Mouse (Mus musculus) limb, embryonic 13.5 days (tissue): ENCODE data around the gene Cdkl1. TPM values are rescaled to one million over a fixed set of nuclear protein-coding genes. Genes with fewer than 3 reads are reported as not detected.

ENCODE experiments used
- ATAC-seq: fragments of 200-750 bp; cut with Nextera tagmentation; 2 replicates; pipeline ENCODE4 v1.8.0; 2017; ENCODE audit warnings: low read depth, moderate number of reproducible peaks, moderate TSS enrichment; ENCODE audit not compliant: low FRiP score
- H3K27ac ChIP-seq: fragments of 300-500 bp; sonication (generic); 2 replicates; pipeline ENCODE4 v1.5.1; 2015; ENCODE audit warnings: inconsistent platforms, mild to moderate bottlenecking, moderate library complexity
- H3K27me3 ChIP-seq: fragments of 300-500 bp; sonication (generic); 2 replicates; pipeline ENCODE4 v1.6.1; 2015; ENCODE audit warnings: mild to moderate bottlenecking, inconsistent platforms
- H3K36me3 ChIP-seq: fragments of 300-500 bp; sonication (generic); 2 replicates; pipeline ENCODE4 v1.6.1; 2015; ENCODE audit warnings: inconsistent platforms, mild to moderate bottlenecking, moderate library complexity
- H3K4me1 ChIP-seq: fragments of 300-500 bp; sonication (generic); 2 replicates; pipeline ENCODE4 v1.6.1; 2015; ENCODE audit warnings: inconsistent platforms
- H3K4me2 ChIP-seq: fragments of 300-500 bp; sonication (generic); replicated peaks from 2 replicates; pipeline ENCODE4 v1.6.1; 2015; ENCODE audit warnings: inconsistent platforms, mild to moderate bottlenecking, moderate library complexity
- H3K4me3 ChIP-seq: fragments of 300-500 bp; sonication (generic); 2 replicates; pipeline ENCODE4 v1.5.1; 2015; ENCODE audit warnings: moderate library complexity, mild to moderate bottlenecking, inconsistent platforms
- H3K9ac ChIP-seq: fragments of 300-500 bp; sonication (generic); 2 replicates; pipeline ENCODE4 v1.6.1; 2015; ENCODE audit warnings: mild to moderate bottlenecking, inconsistent platforms
- H3K9me3 ChIP-seq: fragments of 300-500 bp; sonication (generic); 2 replicates; pipeline ENCODE4 v1.6.1; 2016; ENCODE audit warnings: inconsistent platforms
- WGBS: fragments of 180-500 bp; shearing (Covaris S2); methylation state at CpG from one replicate; pipeline ENCODE4 v1.1.7; 2015; 5-methylcytosine and 5-hydroxymethylcytosine counted together
- polyA plus RNA-seq: library from polyadenylated mRNA; unstranded; fragments of >200 nt; fragmentation: Nextera tagmentation; extraction: Ambion mirVana; gene quantifications from 2 replicates; pipeline ENCODE4 v1.2.1, GENCODE M21; 2015

Gene Cdkl1
- polyA plus RNA-seq, 1 experiment from 2014 or later: 1.2 TPM

GRCm38 (mm10) chr12:69759267-69759885 is 31.7 kb downstream of the Cdkl1 start:
- no peaks in the 10 kb centered on the region for H3K27me3 ChIP-seq
- no peaks in the 10 kb centered on the region for H3K9me3 ChIP-seq
- no peaks in the 10 kb centered on the region for H3K36me3 ChIP-seq
- WGBS: 32% methylated on average over 7 of the region's 7 CpGs
- peak overlapping the region; percentile 56 for H3K4me2 ChIP-seq
- no peak overlapping the region for H3K4me3 ChIP-seq
- H3K4me1 ChIP-seq: peaks cover 34% of the 10 kb centered on the region
- no peak overlapping the region for H3K27ac ChIP-seq
- ATAC-seq: peak; percentile 28; the same call in 1 of the 2 replicates
- no peak overlapping the region for H3K9ac ChIP-seq

GRCm38 (mm10) chr12:69758221-69759185 is 32.6 kb downstream of the Cdkl1 start:
- Histone ChIP-seq H3K4me2 (peak overlapping the region; percentile 56), H3K4me3 (peak overlapping the region; percentile 18), H3K27ac (no peak overlapping the region), H3K27me3 (no peaks in the 10 kb centered on the region), H3K36me3 (no peaks in the 10 kb centered on the region), H3K9ac (no peak overlapping the region), H3K9me3 (no peaks in the 10 kb centered on the region), H3K4me1 (peaks cover 34% of the 10 kb centered on the region)
- ATAC-seq: 0 out of 2 replicates have a peak, but pooled peaks have one; percentile 52
- 7% methylated on average over 22 of the region's 22 CpGs for WGBS

DNA sequence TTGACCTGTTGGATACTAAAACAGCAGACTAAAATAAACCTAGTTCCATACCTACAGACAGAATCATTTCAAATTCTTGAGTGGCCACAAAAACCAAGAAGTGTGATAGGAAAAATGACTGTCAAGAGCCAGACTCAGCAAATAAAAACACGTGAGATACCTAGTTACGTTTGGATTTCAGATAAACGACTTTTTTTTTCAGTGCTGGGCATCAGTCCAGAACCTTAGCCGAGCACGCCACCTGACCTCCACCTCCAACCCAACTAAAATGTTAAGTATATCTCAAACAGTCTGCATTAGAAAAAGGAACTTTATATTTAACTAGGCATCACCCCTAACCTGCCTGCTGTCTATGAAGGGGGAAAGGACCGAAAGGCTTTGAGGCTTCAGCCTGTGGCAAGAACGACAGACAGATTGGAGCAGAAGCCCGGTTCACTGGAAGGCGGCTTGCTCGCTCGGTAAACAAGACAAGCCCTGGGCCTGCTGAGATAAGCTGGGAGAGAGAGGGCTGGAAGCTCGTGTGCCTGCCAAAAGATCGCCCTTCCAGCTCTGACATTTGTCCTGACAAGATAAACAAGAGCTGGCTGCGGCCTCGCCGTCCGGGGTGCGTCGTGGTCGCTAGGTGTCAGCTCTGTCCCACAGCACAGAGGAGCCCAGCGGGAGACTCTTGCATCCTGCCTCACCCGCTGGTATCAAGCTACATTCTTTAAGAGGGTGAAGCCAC is 33.5 kb downstream of the Cdkl1 start:
- H3K27me3 ChIP-seq: no peaks in the 10 kb centered on the region
- H3K4me1 ChIP-seq: peaks cover 34% of the 10 kb centered on the region
- H3K9ac ChIP-seq: no peak overlapping the region
- peak overlapping the region; percentile 6; the same call in 1 of the 2 replicates for H3K27ac ChIP-seq
- H3K36me3 ChIP-seq: no peaks in the 10 kb centered on the region
- peak; percentile 66; the same call in 1 of the 2 replicates for ATAC-seq
- peak overlapping the region; percentile 56 for H3K4me2 ChIP-seq
- 14% methylated on average over 22 of the region's 22 CpGs for WGBS
- H3K9me3 ChIP-seq: no peaks in the 10 kb centered on the region
- H3K4me3 ChIP-seq: no peak overlapping the region

- H3K4me2 ChIP-seq: no peak overlapping the region
- no peak overlapping the region for H3K9ac ChIP-seq
- peaks cover 46% of the 10 kb centered on the region for H3K4me1 ChIP-seq
- no peak for ATAC-seq
- WGBS: 75% methylated on average over 5 of the region's 5 CpGs
- no peaks in the 10 kb centered on the region for H3K27me3 ChIP-seq
- H3K9me3 ChIP-seq: no peaks in the 10 kb centered on the region
- H3K27ac ChIP-seq: no peak overlapping the region
- H3K4me3 ChIP-seq: no peak overlapping the region
- no peaks in the 10 kb centered on the region for H3K36me3 ChIP-seq
Observed at GRCm38 (mm10) chr12:69756015-69756414, 35.1 kb downstream of the Cdkl1 start.

DNA sequence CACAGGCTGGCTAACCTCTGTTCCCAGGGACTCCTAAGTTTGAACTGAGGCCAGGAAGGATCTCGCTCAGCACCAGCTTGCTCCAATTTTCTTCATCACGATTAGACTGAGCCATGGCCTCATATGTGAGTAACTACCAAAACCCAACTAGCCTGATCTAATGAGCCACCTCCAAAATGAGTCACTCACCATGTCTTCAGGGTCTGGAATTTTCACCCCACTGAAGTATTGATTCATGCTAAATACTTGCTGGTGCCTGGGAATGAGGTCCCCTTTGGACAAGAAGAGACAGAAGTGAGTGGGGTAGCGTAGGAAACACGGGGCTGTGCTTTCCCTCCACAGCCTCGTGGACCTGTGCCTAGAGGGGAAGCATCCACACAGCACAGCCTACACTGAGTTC is 37.1 kb downstream of the Cdkl1 start:
- no peak overlapping the region for H3K27ac ChIP-seq
- no peaks in the 10 kb centered on the region for H3K9me3 ChIP-seq
- no peaks in the 10 kb centered on the region for H3K27me3 ChIP-seq
- no peak for ATAC-seq
- no peak overlapping the region for H3K4me2 ChIP-seq
- no peak overlapping the region for H3K4me3 ChIP-seq
- no peak overlapping the region for H3K9ac ChIP-seq
- 74% methylated on average over 5 of the region's 5 CpGs for WGBS
- H3K36me3 ChIP-seq: no peaks in the 10 kb centered on the region
- peaks cover 29% of the 10 kb centered on the region for H3K4me1 ChIP-seq

DNA sequence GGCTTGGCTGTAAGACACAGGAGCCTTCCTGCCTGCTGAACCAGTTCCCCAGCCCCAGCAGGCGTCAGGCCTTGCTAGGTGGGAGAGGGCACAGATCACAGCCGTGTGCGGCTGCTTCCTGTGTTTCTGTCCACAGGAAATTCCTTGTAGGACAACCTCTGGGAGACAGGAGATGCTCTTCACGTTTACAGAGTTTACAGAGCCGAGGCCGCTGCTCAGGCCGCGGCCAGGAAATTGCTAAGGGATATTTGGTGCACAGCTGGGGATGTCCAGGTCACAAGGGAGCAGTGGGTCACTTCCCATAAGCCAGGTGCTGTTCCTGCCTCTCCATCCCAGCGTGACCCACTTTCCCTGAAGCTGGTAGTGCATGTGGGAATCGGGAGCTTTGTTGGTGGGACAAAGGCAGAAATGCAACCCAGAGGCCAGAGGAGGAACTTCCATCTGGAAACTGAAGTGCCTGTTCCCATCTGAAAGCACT is 39.2 kb downstream of the Cdkl1 start:
- peaks cover 12% of the 10 kb centered on the region for H3K4me1 ChIP-seq
- peak overlapping the region; percentile 25 for H3K4me2 ChIP-seq
- no peaks in the 10 kb centered on the region for H3K9me3 ChIP-seq
- no peaks in the 10 kb centered on the region for H3K27me3 ChIP-seq
- H3K4me3 ChIP-seq: no peak overlapping the region
- ATAC-seq: 0 out of 2 replicates have a peak, but pooled peaks have one; percentile 48
- H3K27ac ChIP-seq: no peak overlapping the region
- H3K36me3 ChIP-seq: no peaks in the 10 kb centered on the region
- no peak overlapping the region; the same call in 1 of the 2 replicates for H3K9ac ChIP-seq
- WGBS: 24% methylated on average over 10 of the region's 10 CpGs

GRCm38 (mm10) chr12:69744138-69744537 is 46.9 kb downstream of the Cdkl1 start:
- ATAC-seq: no peak
- WGBS: 85% methylated on average over 5 of the region's 5 CpGs
- Histone ChIP-seq H3K4me1 (no peaks in the 10 kb centered on the region), H3K36me3 (peaks cover 7% of the 10 kb centered on the region), H3K27me3 (no peaks in the 10 kb centered on the region), H3K4me3 (no peak overlapping the region), H3K9ac (no peak overlapping the region), H3K4me2 (no peak overlapping the region), H3K9me3 (no peaks in the 10 kb centered on the region), H3K27ac (no peak overlapping the region)

DNA sequence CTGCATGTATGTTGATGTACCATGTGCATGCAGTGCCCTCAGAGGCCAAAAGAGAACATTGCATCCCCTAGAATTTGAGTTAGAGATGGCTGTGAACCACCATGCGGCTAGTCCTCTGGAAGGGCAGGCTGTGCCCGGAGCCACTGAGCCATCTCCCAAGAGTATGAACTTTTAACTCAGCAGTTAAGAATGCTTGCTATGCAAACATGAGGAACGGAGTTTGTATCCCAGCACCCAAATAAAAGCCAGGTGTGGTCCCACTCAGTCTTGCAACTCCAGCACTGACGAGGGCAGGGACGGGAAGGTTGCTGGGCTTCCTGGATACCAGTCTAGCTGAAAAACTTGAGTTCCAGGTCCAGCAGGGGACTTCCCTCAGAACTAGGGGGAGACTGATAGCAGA is 49.1 kb downstream of the Cdkl1 start:
- ATAC-seq: no peak
- no peaks in the 10 kb centered on the region for H3K27me3 ChIP-seq
- WGBS: 61% methylated on average over 5 of the region's 5 CpGs
- H3K36me3 ChIP-seq: peaks cover 7% of the 10 kb centered on the region
- no peak overlapping the region for H3K9ac ChIP-seq
- H3K9me3 ChIP-seq: no peaks in the 10 kb centered on the region
- no peak overlapping the region for H3K4me3 ChIP-seq
- no peaks in the 10 kb centered on the region for H3K4me1 ChIP-seq
- no peak overlapping the region for H3K27ac ChIP-seq
- no peak overlapping the region for H3K4me2 ChIP-seq

- Histone ChIP-seq H3K4me1 (no peaks in the 10 kb centered on the region), H3K9me3 (no peaks in the 10 kb centered on the region), H3K4me3 (no peak overlapping the region), H3K9ac (no peak overlapping the region), H3K4me2 (no peak overlapping the region), H3K27me3 (no peaks in the 10 kb centered on the region), H3K27ac (no peak overlapping the region), H3K36me3 (no peaks in the 10 kb centered on the region)
- ATAC-seq: no peak
- 83% methylated on average over 3 of the region's 3 CpGs for WGBS
Observed at GRCm38 (mm10) chr12:69733923-69734322, 57.1 kb downstream of the Cdkl1 start.

- 3% methylated on average over 2 of the region's 2 CpGs for WGBS
- Histone ChIP-seq H3K36me3 (no peaks in the 10 kb centered on the region), H3K9me3 (no peaks in the 10 kb centered on the region), H3K4me2 (no peak overlapping the region), H3K27ac (no peak overlapping the region), H3K4me1 (no peaks in the 10 kb centered on the region), H3K27me3 (no peaks in the 10 kb centered on the region), H3K9ac (no peak overlapping the region), H3K4me3 (no peak overlapping the region)
- ATAC-seq: no peak
Observed at GRCm38 (mm10) chr12:69733518-69733917, 57.5 kb downstream of the Cdkl1 start.

GRCm38 (mm10) chr12:69732221-69732620 is 58.8 kb downstream of the Cdkl1 start:
- H3K9ac ChIP-seq: no peak overlapping the region
- H3K4me3 ChIP-seq: no peak overlapping the region
- H3K9me3 ChIP-seq: no peaks in the 10 kb centered on the region
- no peaks in the 10 kb centered on the region for H3K27me3 ChIP-seq
- no peak overlapping the region for H3K4me2 ChIP-seq
- ATAC-seq: no peak
- no peaks in the 10 kb centered on the region for H3K4me1 ChIP-seq
- WGBS: 52% methylated on average over 5 of the region's 5 CpGs
- no peak overlapping the region for H3K27ac ChIP-seq
- no peaks in the 10 kb centered on the region for H3K36me3 ChIP-seq

- no peak for ATAC-seq
- H3K36me3 ChIP-seq: no peaks in the 10 kb centered on the region
- WGBS: 79% methylated on average over 1 of the region's 1 CpGs
Observed at GRCm38 (mm10) chr12:69730306-69730705, 60.8 kb downstream of the Cdkl1 start.

More at GRCm38 (mm10) chr12:69730306-69730705, 60.8 kb downstream of the Cdkl1 start:
- no peak overlapping the region for H3K4me3 ChIP-seq
- H3K27ac ChIP-seq: no peak overlapping the region
- no peaks in the 10 kb centered on the region for H3K9me3 ChIP-seq
- H3K27me3 ChIP-seq: no peaks in the 10 kb centered on the region
- H3K4me2 ChIP-seq: no peak overlapping the region
- H3K9ac ChIP-seq: no peak overlapping the region
- peaks cover 7% of the 10 kb centered on the region for H3K4me1 ChIP-seq
